Mouse (Mus musculus): ENCODE results near the gene Pdx1. TPM values are rescaled to one million over a fixed set of nuclear protein-coding genes. Genes with fewer than 3 reads are reported as not detected.

Pdx1 gene
- total RNA-seq, 2 experiments from 2014 or later: not detected

DNA sequence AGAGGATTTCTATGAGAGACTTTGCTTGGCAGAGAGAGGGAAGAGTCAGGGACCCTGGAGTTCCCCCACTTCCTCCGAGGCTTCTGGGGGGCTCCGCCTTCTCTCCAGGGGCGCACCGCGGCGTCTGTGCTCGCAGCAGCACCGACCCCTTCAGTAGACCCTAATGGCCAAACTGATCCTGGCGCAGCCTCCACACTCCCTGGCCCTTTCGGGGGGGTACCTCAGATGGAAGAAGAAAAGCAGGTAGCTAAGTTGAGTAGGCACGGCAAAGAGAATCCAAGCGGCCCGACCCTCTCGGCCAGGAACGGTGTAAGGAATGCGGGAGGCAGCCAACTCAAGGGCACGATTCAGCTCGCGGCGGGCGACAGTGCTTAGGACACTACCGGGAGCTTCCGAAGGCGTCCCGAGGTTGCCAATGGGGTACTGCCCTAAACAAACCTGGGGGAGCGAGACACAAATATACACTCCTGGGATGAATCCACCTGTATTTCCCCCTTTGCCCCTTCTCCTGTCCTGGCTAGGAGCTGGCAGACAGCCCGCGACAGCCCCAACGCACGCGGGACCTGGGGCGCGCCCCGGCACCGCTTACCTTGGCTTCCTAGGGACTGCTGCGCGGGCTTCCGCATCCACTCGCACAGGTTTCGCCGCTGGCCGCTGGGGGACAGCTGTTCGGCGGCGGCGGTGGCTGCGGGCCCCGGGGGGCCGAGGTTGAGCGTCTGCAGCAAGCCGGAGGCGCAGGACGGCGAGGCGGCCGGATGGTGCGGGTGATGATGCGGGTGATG is 36.3 kb downstream of the Pdx1 start:
- intact Hi-C loops (cut with DNase I): no loop called here
- no peak for TF ChIP-seq CTCF (IDR thresholded peaks at IDR 0.05)
- Histone ChIP-seq H3K27ac (no peak overlapping the region), H3K4me3 (no peak overlapping the region)
- DNase-seq: no peak

DNA sequence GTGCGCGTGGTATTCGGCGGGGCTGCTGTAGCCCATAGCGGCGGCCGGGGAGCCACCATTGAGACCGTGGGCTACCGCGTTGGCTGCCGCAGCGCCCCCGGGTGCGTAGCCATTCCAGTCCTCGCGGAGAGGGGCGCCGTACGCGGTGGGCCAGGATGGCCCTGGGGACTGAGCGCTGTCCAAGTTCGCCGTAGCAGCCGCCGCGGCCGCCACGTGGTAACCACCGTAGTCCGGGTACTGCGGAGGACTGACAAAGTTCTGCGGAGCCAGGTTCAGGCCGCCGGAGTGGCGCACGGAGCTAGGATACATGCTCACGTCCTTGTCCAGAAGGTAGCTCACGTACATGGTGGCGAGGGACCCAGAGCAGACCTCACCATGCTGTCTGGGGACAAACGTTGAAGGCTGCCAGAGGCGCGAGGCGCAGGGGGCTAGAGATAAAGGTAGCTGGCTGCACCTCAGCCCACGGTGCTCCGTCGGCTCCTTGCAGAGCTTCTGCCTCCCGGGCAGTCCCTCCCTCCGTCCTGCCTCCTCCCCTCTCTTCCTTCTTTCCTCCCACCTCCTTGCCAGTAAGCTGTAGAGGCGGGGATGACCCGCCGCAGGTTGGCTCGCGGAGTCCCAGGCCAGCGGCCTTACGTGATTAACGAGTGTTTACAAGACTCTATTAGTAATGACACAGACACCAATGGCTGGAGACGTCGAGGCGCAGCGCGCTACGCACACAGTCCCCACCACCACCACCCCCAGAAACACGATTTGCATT is 37.1 kb downstream of the Pdx1 start, which contains the start of gene Cdx2:
Gene Cdx2, minus strand, starts transcription at position 633 of the 760 bp plus-strand sequence.
- intact Hi-C loops (cut with DNase I): no loop called here
- Histone ChIP-seq H3K4me3 (no peak within 1 kb of the TSS), H3K27ac (no peak within 1 kb of the TSS)
- TF ChIP-seq CTCF (IDR thresholded peaks at IDR 0.05): no peak
- no peak for DNase-seq

DNA sequence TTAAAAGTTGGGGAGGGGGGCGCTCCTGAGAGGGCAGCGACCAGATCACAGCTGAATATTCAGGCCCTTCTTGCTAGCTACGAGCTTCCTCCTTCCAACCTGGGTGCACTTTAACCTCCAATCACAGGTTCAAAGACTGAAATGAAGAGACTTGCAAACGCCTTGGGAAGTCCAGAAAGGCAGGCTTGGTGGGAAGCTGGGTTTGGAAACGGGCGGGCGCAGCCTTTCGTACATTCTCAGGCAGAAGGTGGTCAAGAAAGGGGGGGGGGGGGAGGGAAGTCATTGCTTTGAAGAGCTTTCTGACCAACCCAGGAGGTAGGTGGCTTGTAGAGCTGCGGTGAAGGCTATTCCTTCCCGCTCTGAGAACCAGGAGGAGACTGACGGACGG is 37.6 kb downstream of the Pdx1 start:
- H3K4me3 ChIP-seq: no peak overlapping the region
- no peak for DNase-seq
- H3K27ac ChIP-seq: no peak overlapping the region
- TF ChIP-seq CTCF (IDR thresholded peaks at IDR 0.05): no peak
- intact Hi-C loops (cut with DNase I): no loop called here

DNA sequence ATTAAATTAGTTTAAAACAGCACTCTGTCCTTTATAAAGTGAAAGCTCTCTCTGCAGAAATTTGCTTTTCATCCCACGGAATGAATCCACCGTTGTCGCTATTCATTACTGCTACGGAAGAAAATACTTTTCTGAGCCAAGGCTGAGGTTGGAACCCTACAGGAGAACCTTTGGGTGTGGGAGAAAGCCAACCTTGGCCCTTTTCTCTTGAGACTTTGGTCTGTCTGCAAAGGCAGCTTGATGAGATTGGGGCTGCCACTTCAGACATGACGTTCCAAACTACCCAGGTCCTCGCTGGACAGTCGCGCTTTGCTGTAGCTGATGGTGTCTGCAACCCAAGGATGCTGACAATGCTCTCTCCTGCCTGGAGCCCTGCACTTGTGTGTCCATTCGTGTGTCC is 38.7 kb downstream of the Pdx1 start:
- H3K4me3 ChIP-seq: no peak overlapping the region
- no peak for TF ChIP-seq CTCF (IDR thresholded peaks at IDR 0.05)
- H3K27ac ChIP-seq: no peak overlapping the region
- intact Hi-C loops (cut with DNase I): no loop called here
- no peak for DNase-seq

DNA sequence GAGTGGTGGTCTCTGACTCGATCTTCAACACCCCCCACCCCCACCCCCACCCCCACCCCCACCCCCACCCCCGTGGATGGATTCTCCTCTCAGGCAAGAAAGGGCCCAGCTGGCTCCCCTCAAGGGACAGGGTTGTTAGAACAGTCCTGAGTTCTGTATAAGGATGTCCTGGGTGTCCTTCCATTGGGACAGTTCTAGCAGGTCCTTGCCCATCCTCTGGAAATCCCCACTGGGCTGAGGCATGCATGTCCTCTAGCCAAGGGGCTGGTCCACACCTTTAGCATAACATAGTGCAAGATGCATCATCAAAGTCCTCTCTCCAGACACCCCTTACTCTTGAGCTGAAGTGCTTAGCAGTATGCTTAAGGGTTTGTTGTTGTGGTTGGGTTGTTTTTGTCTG is 40.0 kb downstream of the Pdx1 start:
- Histone ChIP-seq H3K27ac (no peak overlapping the region), H3K4me3 (no peak overlapping the region)
- no peak for TF ChIP-seq CTCF (IDR thresholded peaks at IDR 0.05)
- no peak for DNase-seq
- intact Hi-C loops (cut with DNase I): loop anchor here (10.0 kb wide), 1 partner anchor 635 kb away; no protein-coding TSS in a partner anchor

DNA sequence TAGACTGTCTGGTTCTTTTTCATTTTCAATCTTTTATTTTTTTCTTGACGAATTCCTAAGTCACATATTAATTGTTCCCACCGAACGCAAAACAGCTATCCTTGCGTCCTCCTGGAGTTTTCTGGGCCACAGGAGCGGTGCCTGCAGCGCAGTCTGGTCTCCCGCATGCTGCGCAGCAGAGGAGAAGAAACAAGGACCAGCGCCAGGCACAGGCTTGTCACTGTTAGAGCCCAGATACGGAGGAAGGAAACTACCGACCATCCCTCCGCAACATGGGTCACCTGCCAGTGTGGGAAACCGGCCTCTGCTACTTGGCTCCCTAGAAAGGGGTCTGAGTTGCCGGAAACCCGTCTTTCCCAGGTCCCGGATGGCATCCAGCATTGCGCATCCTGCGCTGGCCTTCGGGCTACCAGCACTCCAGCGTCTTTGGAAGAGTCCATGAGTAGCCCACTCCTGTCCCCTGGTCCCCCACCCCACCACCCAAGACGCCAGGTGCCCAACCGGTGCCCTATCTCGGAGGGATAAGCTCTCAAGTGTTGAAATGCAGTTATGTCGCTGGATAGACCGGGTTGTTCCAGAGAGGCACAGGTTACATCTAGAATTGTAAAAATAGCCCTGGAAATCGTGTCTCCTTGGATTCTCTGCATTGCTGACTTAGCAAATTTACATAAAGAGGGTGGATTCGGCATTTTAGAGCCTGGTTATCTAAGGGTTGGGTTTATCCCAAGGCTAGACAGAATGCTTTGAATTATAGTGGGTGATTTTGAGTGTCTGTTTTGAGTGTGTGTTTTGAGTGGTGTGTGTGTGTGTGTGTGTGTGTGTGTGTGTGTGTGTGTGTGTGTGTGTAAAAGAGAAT is 43.3 kb downstream of the Pdx1 start:
- no peak overlapping the region for H3K4me3 ChIP-seq
- no peak overlapping the region for H3K27ac ChIP-seq
- TF ChIP-seq CTCF (IDR thresholded peaks at IDR 0.05): no peak
- intact Hi-C loops (cut with DNase I): loop anchor here (10.0 kb wide), 1 partner anchor 638 kb away; no protein-coding TSS in a partner anchor
- no peak for DNase-seq

DNA sequence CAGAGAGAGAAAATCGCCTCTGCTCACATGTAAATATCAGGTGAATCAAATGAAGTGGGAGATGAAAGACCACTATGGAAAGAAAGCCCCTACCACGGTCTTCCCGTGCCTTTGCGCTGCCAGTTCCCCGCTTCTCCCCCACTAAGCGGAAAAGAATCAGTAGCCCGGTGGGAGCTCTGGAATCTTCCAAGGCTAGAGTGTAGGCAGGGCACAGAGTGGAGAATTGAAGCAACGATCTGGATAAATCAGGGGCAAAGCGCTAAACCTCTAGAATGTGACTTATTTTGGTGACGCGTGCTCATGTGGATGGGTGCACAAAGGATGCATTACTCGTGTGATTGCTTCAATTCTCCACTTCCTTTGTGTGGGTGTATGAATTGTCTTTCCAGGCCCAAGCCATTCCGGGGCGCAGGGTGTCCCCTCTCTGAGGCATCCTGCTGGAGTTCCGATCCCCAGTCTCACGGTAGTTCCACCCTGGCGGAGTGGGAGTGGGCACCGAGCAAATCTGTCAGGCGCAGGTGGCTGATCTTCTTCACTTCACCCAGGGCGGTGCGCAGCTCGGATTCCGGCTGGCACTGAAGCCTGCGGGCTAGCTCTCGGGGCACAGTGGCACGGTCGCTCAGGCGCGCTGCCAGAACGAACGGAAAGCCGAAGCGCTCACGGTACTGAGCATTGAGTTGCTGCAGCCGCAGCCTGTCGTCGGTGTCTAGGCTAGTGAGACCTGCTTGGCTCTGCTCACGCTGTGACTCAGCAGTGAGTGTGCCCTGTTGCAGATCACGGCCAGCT is 45.1 kb downstream of the Pdx1 start:
- Histone ChIP-seq H3K4me3 (peak overlapping the region; percentile 45), H3K27ac (no peak overlapping the region)
- no peak for TF ChIP-seq CTCF (IDR thresholded peaks at IDR 0.05)
- DNase-seq: peak; percentile 75
- intact Hi-C loops (cut with DNase I): loop anchor here (5.0 to 10.0 kb wide), 2 partner anchors 88 to 640 kb away; no protein-coding TSS in a partner anchor

DNA sequence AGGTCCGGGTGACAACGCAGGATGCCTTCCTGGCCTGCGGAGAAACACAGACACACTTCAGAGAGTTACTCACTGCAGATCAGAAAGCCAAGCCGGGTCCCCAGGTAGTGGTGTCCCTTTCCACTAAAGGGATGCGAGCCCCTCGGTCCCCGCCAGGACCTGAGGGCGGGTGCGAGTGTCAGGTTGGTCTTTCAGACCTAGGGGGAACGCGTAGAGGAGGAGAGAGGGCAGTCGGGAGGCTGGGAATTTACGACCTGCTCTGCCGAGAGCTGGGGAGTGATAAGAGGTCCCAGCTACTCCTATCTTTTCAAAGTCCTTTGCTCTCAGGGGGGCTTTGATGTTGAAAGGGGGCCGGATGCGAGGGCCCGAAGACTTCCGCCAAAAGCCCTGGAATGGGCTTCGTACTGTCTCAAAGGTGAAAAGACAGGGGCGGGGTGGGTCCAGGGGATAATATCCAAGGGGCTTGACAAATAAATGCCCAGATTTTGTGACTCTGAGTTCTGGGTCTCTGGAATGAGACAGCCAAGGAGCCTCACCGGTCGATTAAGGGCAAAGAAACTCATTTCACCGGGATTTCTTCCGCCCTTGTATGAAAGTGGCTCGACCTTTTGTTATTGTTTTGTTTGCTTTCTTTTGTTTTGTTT is 45.8 kb downstream of the Pdx1 start:
- TF ChIP-seq CTCF (IDR thresholded peaks at IDR 0.05): no peak
- intact Hi-C loops (cut with DNase I): loop anchor here (5.0 to 10.0 kb wide), 2 partner anchors 88 to 641 kb away; no protein-coding TSS in a partner anchor
- Histone ChIP-seq H3K27ac (no peak overlapping the region), H3K4me3 (peak overlapping the region; percentile 45)
- no peak for DNase-seq

DNA sequence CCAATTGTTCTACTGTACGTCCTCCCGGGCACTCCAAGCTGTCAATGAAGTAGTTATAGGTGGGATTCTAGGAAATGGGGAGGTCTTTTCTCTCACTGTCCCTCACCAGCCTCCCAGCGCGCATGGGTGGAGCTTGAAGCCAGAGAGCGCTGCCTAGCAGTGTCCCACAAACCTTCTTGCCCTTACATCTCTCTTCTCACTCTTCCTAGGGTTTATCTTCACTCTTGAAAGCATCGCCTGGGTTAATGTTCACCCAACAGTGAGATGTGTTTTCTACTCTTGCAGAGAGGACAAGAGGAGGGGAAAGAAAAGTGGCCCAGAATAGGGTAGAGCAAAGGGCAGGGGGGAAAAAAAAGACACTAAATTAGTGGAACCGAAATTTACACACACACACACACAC is 47.6 kb downstream of the Pdx1 start:
- no peak for DNase-seq
- TF ChIP-seq CTCF (IDR thresholded peaks at IDR 0.05): no peak
- H3K27ac ChIP-seq: no peak overlapping the region
- H3K4me3 ChIP-seq: no peak overlapping the region
- intact Hi-C loops (cut with DNase I): loop anchor here (5.0 to 10.0 kb wide), 2 partner anchors 90 to 643 kb away; no protein-coding TSS in a partner anchor

DNA sequence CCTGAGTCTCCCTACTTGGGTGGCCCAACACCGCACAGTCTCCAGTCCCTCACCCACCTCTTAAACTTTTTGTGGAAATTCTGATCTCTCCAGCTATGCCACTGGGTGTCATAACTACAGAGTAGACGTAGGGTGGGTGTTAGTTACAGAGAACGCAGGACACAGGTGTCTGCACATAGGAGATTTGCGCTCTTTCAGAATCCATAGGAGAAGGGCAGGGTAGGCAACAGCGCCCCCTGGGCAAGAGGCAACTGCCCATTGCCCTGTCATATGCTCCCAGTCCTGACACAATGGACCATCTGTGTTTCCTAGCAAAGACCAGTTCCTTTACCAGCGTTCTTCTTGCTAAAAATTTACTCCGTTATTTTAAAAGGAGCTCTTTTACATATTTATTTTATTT is 48.2 kb downstream of the Pdx1 start:
- no peak for DNase-seq
- Histone ChIP-seq H3K4me3 (no peak overlapping the region), H3K27ac (no peak overlapping the region)
- intact Hi-C loops (cut with DNase I): loop anchor here (2.0 to 10.0 kb wide), 3 partner anchors 91 to 643 kb away; no protein-coding TSS in a partner anchor
- TF ChIP-seq CTCF (IDR thresholded peaks at IDR 0.05): peak; percentile 48

DNA sequence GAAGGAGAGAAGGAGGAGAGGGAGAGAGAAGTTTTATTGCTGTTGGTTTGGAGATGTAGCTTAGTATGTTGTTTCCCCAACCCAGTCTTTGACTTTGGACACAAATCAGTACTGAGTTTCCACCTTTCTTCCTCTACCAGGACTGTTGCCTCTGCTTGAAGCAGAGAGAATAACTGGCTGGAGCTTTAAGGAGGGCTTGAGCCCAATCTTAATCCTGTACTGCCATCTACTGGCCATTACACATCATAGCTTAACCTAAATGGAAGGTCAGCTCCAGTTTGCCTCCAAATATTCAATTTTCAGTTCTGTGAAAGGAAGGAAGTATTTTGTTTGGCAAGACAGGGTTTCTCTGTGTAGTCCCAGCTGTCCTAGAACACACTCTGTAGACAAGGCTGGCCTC is 49.9 kb downstream of the Pdx1 start:
- no peak for DNase-seq
- peak; percentile 82 for TF ChIP-seq CTCF (IDR thresholded peaks at IDR 0.05)
- intact Hi-C loops (cut with DNase I): loop anchor here (2.0 to 10.0 kb wide), 5 partner anchors 92 to 645 kb away; no protein-coding TSS in a partner anchor
- Histone ChIP-seq H3K4me3 (no peak overlapping the region), H3K27ac (no peak overlapping the region)
